Mouse (Mus musculus): Measurements from ENCODE around the gene Cmtm7. TPM values are rescaled to one million over a fixed set of nuclear protein-coding genes. Genes with fewer than 3 reads are reported as not detected.

The Cmtm7 gene
- polyA plus RNA-seq, 1 experiment from 2014 or later: 50.9 TPM

DNA sequence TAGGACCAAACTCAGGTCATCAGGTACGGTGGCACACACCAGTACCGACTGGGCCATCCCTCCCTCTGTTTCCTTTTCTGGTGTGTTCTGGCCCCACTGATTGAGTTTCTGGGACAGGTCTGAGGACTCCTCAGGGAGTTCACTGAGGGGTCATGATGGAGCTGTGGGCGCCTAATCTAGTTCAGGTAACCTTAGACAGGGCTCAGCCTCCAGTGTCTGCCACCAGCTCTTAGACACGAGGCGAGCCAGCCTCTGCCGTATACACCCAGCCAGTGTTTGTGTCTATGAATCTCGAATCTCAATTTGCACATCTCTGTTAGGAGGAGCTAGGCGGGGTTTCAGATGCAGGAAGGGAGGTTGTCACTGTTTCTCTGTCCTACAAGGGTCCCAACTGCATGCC is 8.3 kb upstream of the Cmtm7 start:
- peaks cover 10% of the 10 kb centered on the region for H3K4me1 ChIP-seq
- no peak for ATAC-seq (ENCODE audit: low FRiP score)
- H3K4me2 ChIP-seq (replicated peaks): no peak overlapping the region
- no peaks in the 10 kb centered on the region for H3K9me3 ChIP-seq (replicated peaks)
- H3K4me3 ChIP-seq: no peak overlapping the region
- H3K27me3 ChIP-seq: no peaks in the 10 kb centered on the region
- whole genome bisulfite sequencing: 88% methylated on average over 8 of the region's 8 CpGs
- no peaks in the 10 kb centered on the region for H3K36me3 ChIP-seq
- H3K9ac ChIP-seq: no peak overlapping the region
- no peak overlapping the region for H3K27ac ChIP-seq

DNA sequence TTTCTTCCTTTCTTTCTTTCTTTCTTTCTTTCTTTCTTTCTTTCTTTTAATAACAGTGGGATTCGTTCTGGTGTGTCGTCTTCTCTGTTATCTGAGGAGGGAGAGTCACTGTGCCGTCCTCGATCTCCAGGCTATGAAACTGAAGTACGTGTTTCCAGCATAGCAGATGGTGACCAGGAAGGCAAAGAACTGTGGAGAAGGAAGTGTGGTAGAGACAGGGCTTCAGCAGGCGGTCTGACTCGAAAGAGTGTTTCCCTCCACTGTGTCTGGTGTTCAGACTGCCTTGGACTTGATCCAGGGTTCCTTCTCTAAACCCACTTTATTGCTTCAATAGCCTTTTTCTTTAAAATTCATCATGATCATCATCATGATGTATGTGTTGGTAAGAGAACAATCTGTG is 7.9 kb upstream of the Cmtm7 start:
- Histone ChIP-seq H3K27ac (no peak overlapping the region), H3K4me3 (no peak overlapping the region), H3K4me1 (peaks cover 9% of the 10 kb centered on the region), H3K9ac (no peak overlapping the region), H3K27me3 (no peaks in the 10 kb centered on the region), H3K36me3 (no peaks in the 10 kb centered on the region), H3K9me3 (replicated peaks) (no peaks in the 10 kb centered on the region), H3K4me2 (replicated peaks) (no peak overlapping the region)
- ATAC-seq (ENCODE audit: low FRiP score): no peak
- WGBS: 78% methylated on average over 7 of the region's 7 CpGs

DNA sequence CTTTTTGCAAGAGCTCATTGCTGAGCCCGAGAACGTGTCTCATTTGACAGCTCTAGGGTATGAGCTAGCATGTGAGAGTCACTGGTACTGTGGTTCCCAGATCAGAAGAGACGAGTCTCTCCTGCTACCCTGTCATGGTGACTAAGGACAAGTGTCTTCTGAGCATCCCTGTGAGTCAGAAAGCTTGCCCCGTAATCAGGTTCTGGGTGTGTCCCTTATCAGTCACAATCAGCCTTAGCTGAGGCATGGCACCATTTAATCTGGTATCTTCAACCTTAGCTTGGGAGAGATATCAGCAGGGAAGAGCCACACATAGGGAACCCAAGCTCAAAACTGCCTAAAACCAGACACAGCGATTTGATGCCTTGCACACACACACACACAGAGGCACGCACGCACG is 7.0 kb upstream of the Cmtm7 start:
- no peak overlapping the region for H3K4me3 ChIP-seq
- no peak overlapping the region for H3K4me2 ChIP-seq (replicated peaks)
- H3K4me1 ChIP-seq: peaks cover 7% of the 10 kb centered on the region; the same call in 1 of the 2 replicates
- H3K9ac ChIP-seq: no peak overlapping the region
- 90% methylated on average over 8 of the region's 8 CpGs for WGBS
- no peak overlapping the region for H3K27ac ChIP-seq
- no peak for ATAC-seq (ENCODE audit: low FRiP score)
- H3K36me3 ChIP-seq: no peaks in the 10 kb centered on the region
- no peaks in the 10 kb centered on the region for H3K9me3 ChIP-seq (replicated peaks)
- H3K27me3 ChIP-seq: no peaks in the 10 kb centered on the region; the same call in 1 of the 2 replicates

DNA sequence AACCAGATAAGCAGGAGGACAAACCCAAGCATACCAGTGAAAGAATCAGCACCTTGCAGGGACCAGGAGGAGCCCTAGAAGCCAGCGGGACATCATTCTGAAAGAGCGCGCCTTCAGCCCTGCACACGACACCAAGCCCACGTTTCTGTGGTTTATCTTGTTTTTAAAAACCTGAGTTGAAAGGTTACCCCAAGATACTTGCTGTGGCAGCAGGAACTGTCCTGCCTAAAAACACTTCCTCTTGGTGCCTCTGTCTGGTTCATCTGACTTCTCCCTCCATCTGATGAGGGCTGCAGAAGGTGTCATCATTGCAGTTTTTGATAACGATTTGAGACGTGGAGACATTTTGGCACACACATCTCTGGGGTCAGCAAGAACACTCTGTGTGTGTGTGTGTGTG is 6.1 kb upstream of the Cmtm7 start:
- Histone ChIP-seq H3K36me3 (no peaks in the 10 kb centered on the region), H3K9ac (no peak overlapping the region), H3K4me3 (no peak overlapping the region), H3K27me3 (no peaks in the 10 kb centered on the region; the same call in 1 of the 2 replicates), H3K4me2 (replicated peaks) (no peak overlapping the region), H3K4me1 (peaks cover 7% of the 10 kb centered on the region; the same call in 1 of the 2 replicates), H3K27ac (no peak overlapping the region), H3K9me3 (replicated peaks) (no peaks in the 10 kb centered on the region)
- 92% methylated on average over 7 of the region's 7 CpGs for WGBS
- ATAC-seq (ENCODE audit: low FRiP score): no peak

DNA sequence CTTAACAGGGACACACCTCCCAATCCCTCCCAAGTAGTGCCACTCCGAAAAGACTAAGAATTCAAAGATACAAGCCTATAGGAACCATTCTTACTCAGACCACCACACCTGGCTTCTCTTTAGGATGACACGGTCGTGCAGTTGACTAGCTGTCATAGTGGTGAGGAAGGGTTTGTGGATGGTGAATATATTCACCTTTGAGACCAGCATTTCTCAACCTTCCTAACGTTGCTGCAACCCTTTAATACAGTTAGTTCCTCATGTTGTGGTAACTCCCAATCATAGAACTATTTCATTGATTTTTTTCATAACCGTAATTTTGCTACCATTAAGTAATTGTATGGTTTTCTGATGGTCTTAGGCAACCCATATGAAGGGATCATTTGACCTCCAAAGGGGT is 5.5 kb upstream of the Cmtm7 start:
- H3K9ac ChIP-seq: no peak overlapping the region
- no peak overlapping the region for H3K27ac ChIP-seq
- ATAC-seq (ENCODE audit: low FRiP score): no peak
- H3K9me3 ChIP-seq (replicated peaks): no peaks in the 10 kb centered on the region
- H3K36me3 ChIP-seq: no peaks in the 10 kb centered on the region
- H3K27me3 ChIP-seq: no peaks in the 10 kb centered on the region; the same call in 1 of the 2 replicates
- H3K4me2 ChIP-seq (replicated peaks): no peak overlapping the region
- H3K4me1 ChIP-seq: peaks cover 7% of the 10 kb centered on the region; the same call in 1 of the 2 replicates
- 94% methylated on average over 5 of the region's 5 CpGs for WGBS
- H3K4me3 ChIP-seq: no peak overlapping the region

DNA sequence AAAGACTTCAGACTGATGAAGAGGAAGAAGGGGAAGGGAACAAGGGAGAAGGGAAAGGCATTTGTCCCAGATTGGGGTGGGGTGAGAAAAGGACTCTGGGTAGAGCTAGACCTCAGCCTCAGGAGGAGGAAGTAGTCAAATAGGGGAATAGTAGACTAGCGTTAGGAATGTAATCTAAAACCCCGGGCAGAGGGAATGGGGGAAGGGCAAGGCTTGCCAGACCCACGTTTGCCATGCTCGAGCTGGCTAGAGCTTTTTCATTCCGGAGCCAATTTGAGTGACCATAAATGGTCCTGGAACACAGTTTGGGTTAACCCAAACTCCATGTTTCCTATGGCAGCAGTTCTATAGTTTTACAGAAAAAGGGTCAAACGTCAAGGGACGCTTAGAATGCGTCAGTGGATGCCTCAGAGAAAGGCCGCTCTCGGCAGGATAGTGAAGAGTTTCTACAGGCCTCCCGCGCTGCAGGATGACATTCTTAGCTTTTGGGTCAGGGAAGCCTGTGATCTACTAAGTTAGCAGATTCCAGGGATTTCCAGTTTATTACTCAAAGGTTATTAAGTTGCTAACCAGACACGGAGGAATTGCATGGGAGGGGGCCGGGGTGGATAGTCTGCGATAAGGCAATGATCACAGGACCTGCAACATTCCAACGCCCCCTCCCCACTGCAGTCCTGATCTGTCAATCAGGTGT is 3.9 kb upstream of the Cmtm7 start:
- no peak overlapping the region for H3K9ac ChIP-seq
- no peak for ATAC-seq (ENCODE audit: low FRiP score)
- no peak overlapping the region for H3K27ac ChIP-seq
- H3K36me3 ChIP-seq: no peaks in the 10 kb centered on the region
- WGBS: 10% methylated on average over 16 of the region's 16 CpGs
- H3K4me1 ChIP-seq: peaks cover 15% of the 10 kb centered on the region
- H3K4me2 ChIP-seq (replicated peaks): 0 out of 2 replicates have a peak overlapping the region, but pooled peaks have one; percentile 11
- no peaks in the 10 kb centered on the region for H3K9me3 ChIP-seq (replicated peaks)
- H3K27me3 ChIP-seq: no peaks in the 10 kb centered on the region; the same call in 1 of the 2 replicates
- no peak overlapping the region for H3K4me3 ChIP-seq

DNA sequence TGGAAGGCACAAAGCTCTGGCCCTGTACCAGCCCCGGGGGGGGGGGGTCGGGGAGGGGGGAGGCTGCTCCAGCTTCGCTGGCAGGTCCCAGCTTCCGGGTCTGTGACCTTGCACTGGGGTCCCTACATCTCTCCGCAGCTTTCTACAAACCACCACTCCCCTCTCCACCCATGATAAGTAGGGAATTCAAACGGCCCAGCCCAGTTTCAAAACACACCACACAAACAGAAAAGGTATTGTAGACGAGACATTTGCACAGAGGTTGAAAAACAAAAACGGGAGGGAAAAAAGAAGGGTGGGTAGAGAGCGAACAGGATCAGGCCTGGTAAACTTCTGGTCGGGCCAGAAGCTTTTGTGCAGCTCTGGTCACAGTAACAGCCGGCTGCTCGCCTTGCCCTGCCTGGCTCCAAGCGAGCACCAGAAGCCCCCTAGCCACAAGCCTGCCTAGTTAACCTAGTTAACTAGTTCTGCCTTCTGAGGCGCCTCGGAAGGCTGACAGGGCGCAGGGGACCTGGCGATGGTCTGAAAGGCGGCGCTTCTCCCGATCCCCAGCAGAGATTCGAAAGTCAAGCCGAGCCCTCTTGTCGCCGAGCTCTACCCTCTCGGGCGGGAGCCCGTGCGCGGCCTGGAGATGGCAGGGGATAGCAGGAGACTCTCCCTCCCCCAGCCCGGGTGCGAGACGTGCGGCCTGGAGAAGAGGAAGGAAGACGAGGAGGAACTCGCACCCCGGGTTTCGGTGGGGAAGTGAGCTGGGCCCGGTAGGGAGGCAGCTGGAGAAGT is 720 bp downstream of the Cmtm7 start:
- Histone ChIP-seq H3K4me3 (peak overlapping the region; percentile 55), H3K4me1 (peaks cover 23% of the 10 kb centered on the region), H3K27me3 (no peaks in the 10 kb centered on the region; the same call in 1 of the 2 replicates), H3K9me3 (replicated peaks) (no peaks in the 10 kb centered on the region), H3K9ac (peak overlapping the region; percentile 63), H3K36me3 (no peaks in the 10 kb centered on the region), H3K4me2 (replicated peaks) (peak overlapping the region; percentile 92), H3K27ac (peak overlapping the region; percentile 1; the same call in 1 of the 2 replicates)
- peak; percentile 58 for ATAC-seq (ENCODE audit: low FRiP score)
- under 1% methylated on average over 38 of the region's 38 CpGs for WGBS

DNA sequence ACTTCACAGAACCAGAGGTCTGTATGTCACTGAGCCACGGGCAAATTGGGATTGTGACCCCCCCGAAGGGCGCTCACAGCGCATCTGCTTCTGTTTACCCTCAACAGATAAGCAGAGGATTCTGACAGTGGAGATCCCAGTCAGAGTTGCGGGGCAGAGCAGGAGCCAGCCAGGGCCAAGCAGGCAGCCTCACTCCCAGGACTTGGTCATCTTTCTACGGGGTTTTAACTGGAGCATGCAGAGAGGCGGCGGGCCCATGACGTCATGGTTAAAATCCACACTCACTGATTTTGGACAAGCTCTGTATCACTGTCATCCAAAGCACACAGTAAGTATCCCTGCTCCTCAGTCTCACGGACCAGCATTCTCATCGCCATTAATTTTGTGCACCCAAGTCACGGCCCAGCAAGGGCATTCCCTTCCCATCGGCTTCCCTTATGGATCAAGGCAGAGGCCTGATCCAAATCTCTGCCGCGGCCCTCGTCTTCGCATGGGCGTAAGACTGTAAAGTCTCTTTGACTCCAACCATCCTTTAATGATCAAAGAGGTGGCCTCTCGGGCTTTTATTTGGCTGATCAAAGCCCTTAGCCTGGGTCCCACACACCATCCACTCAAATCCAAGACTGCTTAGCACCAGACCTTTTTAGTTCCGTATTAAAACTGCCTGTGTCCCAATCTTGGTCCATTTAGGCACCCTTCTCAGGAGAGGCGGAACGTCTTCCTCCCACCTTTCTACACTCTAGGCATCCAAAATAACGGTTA is 1.5 kb downstream of the Cmtm7 start:
- ATAC-seq (ENCODE audit: low FRiP score): peak; percentile 12; the same call in 1 of the 2 replicates
- Histone ChIP-seq H3K9ac (peak overlapping the region; percentile 63), H3K4me3 (peak overlapping the region; percentile 55), H3K4me2 (replicated peaks) (peak overlapping the region; percentile 92), H3K36me3 (no peaks in the 10 kb centered on the region), H3K27me3 (no peaks in the 10 kb centered on the region; the same call in 1 of the 2 replicates), H3K9me3 (replicated peaks) (no peaks in the 10 kb centered on the region), H3K27ac (no peak overlapping the region), H3K4me1 (peaks cover 22% of the 10 kb centered on the region)
- 32% methylated on average over 23 of the region's 23 CpGs for WGBS

DNA sequence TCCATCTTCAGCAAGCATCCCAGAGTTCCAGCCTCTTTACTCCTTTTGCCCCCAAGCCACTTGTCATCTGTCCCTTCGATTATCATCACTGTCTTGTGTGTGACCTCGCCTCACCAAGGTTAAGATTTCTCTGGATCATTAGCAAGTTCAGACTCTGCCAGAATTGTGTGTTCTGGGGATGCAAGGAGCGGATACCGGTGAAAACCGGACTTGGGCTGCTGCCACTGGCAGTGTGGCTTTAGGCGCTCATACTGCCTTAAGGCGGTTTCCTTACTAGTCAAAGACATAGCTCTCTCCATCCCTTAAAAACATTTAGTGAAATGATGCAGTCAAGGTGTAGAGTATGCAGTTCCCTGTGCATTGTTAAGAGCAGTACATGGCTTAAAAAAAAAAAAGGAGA is 2.8 kb downstream of the Cmtm7 start:
- Histone ChIP-seq H3K4me2 (replicated peaks) (no peak overlapping the region), H3K9me3 (replicated peaks) (no peaks in the 10 kb centered on the region), H3K27ac (no peak overlapping the region), H3K4me1 (peaks cover 27% of the 10 kb centered on the region), H3K36me3 (no peaks in the 10 kb centered on the region), H3K27me3 (no peaks in the 10 kb centered on the region), H3K9ac (no peak overlapping the region), H3K4me3 (no peak overlapping the region)
- whole genome bisulfite sequencing: 85% methylated on average over 7 of the region's 7 CpGs
- ATAC-seq (ENCODE audit: low FRiP score): no peak

DNA sequence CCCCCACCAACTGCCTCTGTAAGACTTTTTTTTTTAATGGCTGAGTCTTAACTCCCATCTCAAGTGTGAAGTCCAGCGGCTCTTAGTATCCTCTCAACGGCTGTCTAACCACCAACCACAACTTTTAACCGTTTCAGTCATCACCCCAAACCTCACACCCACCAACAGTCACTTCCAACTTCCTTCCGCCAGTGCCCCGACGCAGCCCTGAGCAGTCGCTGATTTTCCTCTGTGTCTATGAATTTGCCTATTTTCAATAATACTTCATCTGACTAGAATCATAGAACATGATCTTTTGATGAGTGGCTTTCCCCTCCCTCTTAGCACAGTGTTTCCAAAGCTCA is 3.6 kb downstream of the Cmtm7 start:
- WGBS: 96% methylated on average over 7 of the region's 7 CpGs
- H3K36me3 ChIP-seq: no peaks in the 10 kb centered on the region
- H3K9me3 ChIP-seq (replicated peaks): no peaks in the 10 kb centered on the region
- no peak overlapping the region for H3K4me2 ChIP-seq (replicated peaks)
- H3K4me3 ChIP-seq: no peak overlapping the region
- peaks cover 27% of the 10 kb centered on the region for H3K4me1 ChIP-seq
- no peak overlapping the region for H3K9ac ChIP-seq
- no peaks in the 10 kb centered on the region for H3K27me3 ChIP-seq
- H3K27ac ChIP-seq: no peak overlapping the region
- ATAC-seq (ENCODE audit: low FRiP score): no peak

DNA sequence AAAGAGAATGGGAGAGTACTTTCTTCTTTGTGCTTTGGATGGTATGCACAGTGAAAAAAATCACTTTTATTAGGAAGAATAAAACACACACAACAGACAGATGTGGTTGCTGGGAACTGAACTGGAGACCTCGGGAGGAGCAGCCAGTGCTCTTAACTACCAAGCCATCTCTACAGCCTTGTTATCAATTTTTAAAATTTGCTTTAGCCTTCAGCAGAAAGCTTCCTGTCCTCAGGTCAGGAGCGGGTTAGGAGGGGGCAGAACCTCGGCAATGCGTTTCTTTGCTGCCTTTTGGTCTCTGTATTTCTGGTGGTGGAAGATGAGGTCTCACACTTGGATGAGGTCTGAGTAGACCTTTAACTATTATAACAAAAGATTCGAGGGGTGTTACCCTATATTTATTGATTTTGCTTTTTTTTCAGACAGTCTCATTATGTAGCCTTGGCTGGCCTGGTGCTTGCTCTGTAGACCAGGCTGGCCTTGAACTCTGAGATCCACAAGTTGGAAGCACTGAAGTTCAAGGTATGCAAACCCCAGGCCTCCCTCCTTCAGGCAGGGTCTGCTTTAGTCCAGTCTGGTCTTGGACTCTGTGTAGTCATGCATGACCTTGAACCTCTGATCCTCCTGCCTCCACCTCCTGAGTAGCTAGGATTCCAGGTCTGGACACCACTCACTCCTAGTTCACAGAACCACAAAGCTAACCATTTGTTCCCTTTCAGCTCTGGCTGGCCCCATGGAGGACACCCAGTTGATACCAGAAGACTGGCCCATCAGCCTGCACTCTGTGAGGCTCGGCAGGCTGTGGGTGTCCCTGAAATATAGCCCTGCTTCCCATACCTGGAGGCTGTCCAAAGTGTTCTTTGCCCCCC is 4.2 kb downstream of the Cmtm7 start:
- H3K27ac ChIP-seq: no peak overlapping the region
- H3K4me2 ChIP-seq (replicated peaks): no peak overlapping the region
- no peak overlapping the region for H3K9ac ChIP-seq
- WGBS: 84% methylated on average over 6 of the region's 6 CpGs
- no peak overlapping the region for H3K4me3 ChIP-seq
- peaks cover 27% of the 10 kb centered on the region for H3K4me1 ChIP-seq
- no peak for ATAC-seq (ENCODE audit: low FRiP score)
- peaks cover 3% of the 10 kb centered on the region; the same call in 1 of the 2 replicates for H3K36me3 ChIP-seq
- H3K9me3 ChIP-seq (replicated peaks): no peaks in the 10 kb centered on the region
- H3K27me3 ChIP-seq: no peaks in the 10 kb centered on the region
